Mouse (Mus musculus) frontal cortex, postnatal 36 days (tissue): ENCODE results near the gene Ang6.
"Not testable (repeated sequence)": the region's sequence is repeated elsewhere in the genome, so short reads cannot be mapped to it uniquely, and the experiment has no call there.

Experiments used
- DNase-seq, 2 experiments: peaks; one replicate each; pipeline ENCODE4 v3.0.0; 2022; ENCODE audit warnings: low spot score in 2 of 2

Ang6 gene

GRCm38 (mm10) chr14:44002169-44002568 is at the start of gene Ang6:
TSS of gene Ang6 (minus strand) at chr14:44002269.
- DNase-seq: no peak

GRCm38 (mm10) chr14:44046567-44046966 is 44.5 kb upstream of the Ang6 start:
- DNase-seq: not testable (repeated sequence)

- DNase-seq: not testable (repeated sequence)
These were observed 29.8 kb upstream of the Ang6 start for GRCm38 (mm10) chr14:44031828-44032227.

- not testable (repeated sequence) for DNase-seq
These were observed 7.6 kb upstream of the Ang6 start for GRCm38 (mm10) chr14:44009686-44010085.

- DNase-seq: not testable (repeated sequence)
These were observed 6.0 kb upstream of the Ang6 start for GRCm38 (mm10) chr14:44008021-44008420.

GRCm38 (mm10) chr14:44001600-44001999 is 469 bp downstream of the Ang6 start:
- DNase-seq: no peak

GRCm38 (mm10) chr14:43998455-43999000 is 3.5 kb downstream of the Ang6 start:
- not testable (repeated sequence) for DNase-seq

GRCm38 (mm10) chr14:43987404-43987803 is 14.7 kb downstream of the Ang6 start:
- DNase-seq: peak; percentile 75 to 84

GRCm38 (mm10) chr14:43986147-43986546 is 15.9 kb downstream of the Ang6 start:
- no peak for DNase-seq

GRCm38 (mm10) chr14:43983897-43984296 is 18.2 kb downstream of the Ang6 start:
- DNase-seq: peak; percentile 11 to 33

- DNase-seq: no peak
These were observed 18.6 kb downstream of the Ang6 start for GRCm38 (mm10) chr14:43983454-43983853.

- DNase-seq: not testable (repeated sequence)
These were observed 45.3 kb downstream of the Ang6 start, which contains the start of gene Ang5 for GRCm38 (mm10) chr14:43956769-43957168. TSS of gene Ang5 (plus strand) at chr14:43957069.

GRCm38 (mm10) chr14:43955074-43955473 is 47.0 kb downstream of the Ang6 start:
- DNase-seq: not testable (repeated sequence)

GRCm38 (mm10) chr14:43953382-43953781 is 48.7 kb downstream of the Ang6 start:
- not testable (repeated sequence) for DNase-seq
